Mouse (Mus musculus) forebrain, embryonic 11.5 days (tissue): ENCODE data around the gene Mysm1. TPM values are rescaled to one million over a fixed set of nuclear protein-coding genes. Genes with fewer than 3 reads are reported as not detected.
A peak's percentile ranks its signal among the peaks of the same experiment; 100 is the strongest.

Source experiments
- ATAC-seq: fragments of 200-750 bp; cut with Nextera tagmentation; replicated peaks from 2 replicates; pipeline ENCODE4 v1.8.0; 2017; ENCODE audit warnings: moderate TSS enrichment; ENCODE audit not compliant: low FRiP score
- DNase-seq: peaks from one replicate; pipeline ENCODE4 v3.0.0-alpha.2; 2017; ENCODE audit warnings: low spot score
- H3K27ac ChIP-seq: fragments of 300-500 bp; sonication (generic); 2 replicates; pipeline ENCODE4 v1.5.1; 2014; ENCODE audit warnings: low read depth, low read length
- H3K27me3 ChIP-seq: fragments of 300-500 bp; sonication (generic); 2 replicates; pipeline ENCODE4 v1.6.1; 2014; ENCODE audit warnings: mild to moderate bottlenecking, low read length, mixed read lengths; ENCODE audit not compliant: control insufficient read depth, insufficient read depth
- H3K36me3 ChIP-seq: fragments of 300-500 bp; sonication (generic); 2 replicates; pipeline ENCODE4 v1.6.1; 2014; ENCODE audit warnings: mild to moderate bottlenecking, low read length, moderate library complexity, mixed read lengths; ENCODE audit not compliant: control insufficient read depth, insufficient read depth
- H3K4me1 ChIP-seq: fragments of 300-500 bp; sonication (generic); replicated peaks from 2 replicates; pipeline ENCODE4 v1.6.1; 2014; ENCODE audit warnings: low read length, mixed read lengths; ENCODE audit not compliant: control insufficient read depth, insufficient read depth
- H3K4me2 ChIP-seq: fragments of 300-500 bp; sonication (generic); 2 replicates; pipeline ENCODE4 v1.6.1; 2014; ENCODE audit warnings: low read depth, mild to moderate bottlenecking, low read length, moderate library complexity, mixed read lengths; ENCODE audit not compliant: severe bottlenecking
- H3K4me3 ChIP-seq: fragments of 300-500 bp; sonication (generic); 2 replicates; pipeline ENCODE4 v1.5.1; 2014; ENCODE audit warnings: low read depth, low read length
- H3K9ac ChIP-seq: fragments of 300-500 bp; sonication (generic); 2 replicates; pipeline ENCODE4 v1.6.1; 2014; ENCODE audit warnings: low read length
- H3K9me3 ChIP-seq: fragments of 300-500 bp; sonication (generic); 2 replicates; pipeline ENCODE4 v1.6.1; 2016; ENCODE audit warnings: low read length, mixed read lengths; ENCODE audit not compliant: control insufficient read depth
- WGBS: fragments of 180-500 bp; shearing (Covaris S2); extraction: QIAGEN DNeasy Blood & Tissue Kit; methylation state at CpG from one replicate; pipeline ENCODE4 v1.1.7; 2014; 5-methylcytosine and 5-hydroxymethylcytosine counted together
- polyA plus RNA-seq: library from polyadenylated mRNA; unstranded; fragments of >200 nt; fragmentation: Nextera tagmentation; extraction: Ambion mirVana; gene quantifications from 2 replicates; pipeline ENCODE4 v1.2.1, GENCODE M21; 2014

Gene Mysm1
- polyA plus RNA-seq, 1 experiment from 2014 or later: 30.7 TPM

GRCm38 (mm10) chr4:95012256-95012655 lies 33.4 kb upstream of the Mysm1 start:
- H3K4me1 ChIP-seq: peaks cover 2% of the 10 kb centered on the region; the same call in 1 of the 2 replicates

GRCm38 (mm10) chr4:95008175-95009057 lies 29.5 kb upstream of the Mysm1 start:
- H3K4me3 ChIP-seq: no peak overlapping the region

More at GRCm38 (mm10) chr4:95012256-95012655, 33.4 kb upstream of the Mysm1 start:
- H3K4me3 ChIP-seq: no peak overlapping the region
- no peak overlapping the region for H3K9ac ChIP-seq
- H3K27me3 ChIP-seq: no peaks in the 10 kb centered on the region
- no peaks in the 10 kb centered on the region for H3K9me3 ChIP-seq
- no peak for ATAC-seq
- no peak overlapping the region for H3K27ac ChIP-seq
- H3K4me2 ChIP-seq: no peak overlapping the region
- DNase-seq: no peak
- no peaks in the 10 kb centered on the region for H3K36me3 ChIP-seq

DNA sequence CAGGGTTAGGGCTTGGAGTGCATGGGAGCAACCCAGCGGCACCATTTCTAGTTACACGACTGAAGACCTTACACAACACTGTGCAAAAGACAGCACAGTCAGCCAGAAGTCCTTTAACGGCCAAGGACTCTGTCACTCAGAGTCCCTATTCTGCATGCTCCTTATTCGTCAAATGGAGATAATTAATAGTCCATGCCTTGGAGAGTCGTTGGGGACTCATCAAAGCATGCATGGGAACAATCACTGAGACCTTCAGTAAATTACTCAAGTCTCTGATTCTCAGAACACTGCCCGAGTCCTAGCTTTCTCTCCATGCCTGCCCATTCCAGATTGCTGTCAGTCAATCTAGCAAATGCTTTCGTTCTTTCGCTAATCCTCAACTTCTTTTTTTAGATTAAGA lies 28.9 kb upstream of the Mysm1 start:
- DNase-seq (no peak), ATAC-seq (no peak)
- peaks cover 2% of the 10 kb centered on the region; the same call in 1 of the 2 replicates for H3K4me1 ChIP-seq
- no peaks in the 10 kb centered on the region for H3K9me3 ChIP-seq
- no peak overlapping the region for H3K27ac ChIP-seq
- no peak overlapping the region for H3K4me3 ChIP-seq
- no peaks in the 10 kb centered on the region for H3K27me3 ChIP-seq
- H3K4me2 ChIP-seq: no peak overlapping the region
- H3K36me3 ChIP-seq: no peaks in the 10 kb centered on the region
- 57% methylated on average over 8 of the region's 8 CpGs for WGBS
- no peak overlapping the region for H3K9ac ChIP-seq

More at GRCm38 (mm10) chr4:95008175-95009057, 29.5 kb upstream of the Mysm1 start:
- no peaks in the 10 kb centered on the region for H3K36me3 ChIP-seq
- H3K9ac ChIP-seq: no peak overlapping the region
- DNase-seq (peak; percentile 76), ATAC-seq (peak; percentile 77)
- peaks cover 2% of the 10 kb centered on the region; the same call in 1 of the 2 replicates for H3K4me1 ChIP-seq
- H3K27ac ChIP-seq: no peak overlapping the region
- H3K27me3 ChIP-seq: no peaks in the 10 kb centered on the region
- WGBS: 46% methylated on average over 13 of the region's 13 CpGs
- H3K9me3 ChIP-seq: no peaks in the 10 kb centered on the region
- H3K4me2 ChIP-seq: no peak overlapping the region

DNA sequence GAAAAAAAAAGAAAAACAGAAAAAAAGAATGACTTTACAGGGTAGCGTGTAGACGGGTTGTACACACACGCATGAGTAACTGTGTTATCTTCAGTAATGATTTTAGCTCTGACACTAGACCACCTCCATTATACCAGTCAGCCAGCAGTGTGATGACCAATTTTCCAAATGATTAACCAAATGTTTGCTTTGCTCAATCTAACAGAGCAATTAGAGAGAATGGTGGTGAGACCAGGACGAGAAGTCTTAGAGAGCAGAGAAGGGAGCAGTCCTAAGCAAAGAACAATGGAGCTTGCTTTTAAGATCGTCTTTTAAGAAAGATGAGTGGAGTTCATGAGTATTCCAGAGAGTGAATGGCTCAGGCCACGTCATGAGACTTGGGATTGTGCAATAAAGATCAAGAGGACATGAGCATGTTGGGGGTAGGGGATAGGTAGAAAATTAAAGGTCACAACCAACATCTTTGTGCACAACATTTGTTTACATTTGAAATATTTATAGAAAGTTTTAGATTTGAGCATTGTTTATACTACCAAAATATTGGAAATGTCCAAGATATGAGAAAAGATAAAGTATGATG lies 26.4 kb upstream of the Mysm1 start:
- Histone ChIP-seq H3K27ac (no peak overlapping the region), H3K4me3 (no peak overlapping the region), H3K36me3 (no peaks in the 10 kb centered on the region), H3K4me1 (peaks cover 2% of the 10 kb centered on the region; the same call in 1 of the 2 replicates), H3K9ac (no peak overlapping the region), H3K27me3 (no peaks in the 10 kb centered on the region), H3K4me2 (no peak overlapping the region), H3K9me3 (no peaks in the 10 kb centered on the region)
- 70% methylated on average over 6 of the region's 6 CpGs for WGBS
- DNase-seq (no peak), ATAC-seq (no peak)

DNA sequence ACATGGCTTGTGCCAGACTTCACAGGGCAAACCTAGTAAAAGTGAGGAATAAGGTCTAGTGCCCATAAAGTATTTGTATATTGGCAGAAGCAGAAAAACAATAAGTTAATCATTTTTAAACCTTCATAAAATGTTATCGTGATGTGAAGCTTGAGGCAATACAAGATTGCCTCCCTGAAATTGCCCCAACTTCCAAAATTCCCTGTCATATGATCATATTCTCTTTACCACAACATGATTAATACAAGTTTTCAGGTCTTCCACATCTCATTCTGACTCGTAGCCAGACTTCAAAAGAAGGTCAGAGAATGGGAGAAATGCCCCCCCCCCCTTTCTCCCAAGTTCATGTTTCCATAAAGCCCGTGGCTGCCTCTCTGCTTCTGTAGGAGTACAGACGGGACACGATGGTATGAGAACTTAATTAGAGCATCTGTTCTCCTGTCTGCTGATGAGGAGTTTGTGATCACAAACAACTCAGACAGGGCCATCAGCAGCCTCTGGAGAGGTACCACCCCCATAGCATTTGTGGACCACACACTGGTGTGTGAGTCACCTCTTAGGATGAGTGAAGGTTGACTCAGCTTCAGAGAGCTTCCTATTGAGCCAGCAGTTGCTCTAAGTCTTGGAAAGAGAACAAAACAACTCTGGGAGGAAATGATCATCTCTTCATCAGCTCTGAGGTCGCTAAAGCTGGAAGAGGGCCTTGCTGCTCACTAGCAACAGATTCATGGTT lies 22.3 kb upstream of the Mysm1 start:
- 68% methylated on average over 6 of the region's 6 CpGs for WGBS

GRCm38 (mm10) chr4:95000147-95000546 lies 21.2 kb upstream of the Mysm1 start:
- no peak overlapping the region for H3K4me3 ChIP-seq
- H3K36me3 ChIP-seq: no peaks in the 10 kb centered on the region
- no peaks in the 10 kb centered on the region for H3K27me3 ChIP-seq
- no peaks in the 10 kb centered on the region for H3K9me3 ChIP-seq
- no peak overlapping the region for H3K27ac ChIP-seq
- no peak overlapping the region for H3K9ac ChIP-seq
- no peaks in the 10 kb centered on the region for H3K4me1 ChIP-seq
- WGBS: 73% methylated on average over 1 of the region's 1 CpGs
- H3K4me2 ChIP-seq: no peak overlapping the region
- ATAC-seq (no peak; the same call in 1 of the 2 replicates), DNase-seq (no peak)

More for the DNA sequence above, 22.3 kb upstream of the Mysm1 start:
- Histone ChIP-seq H3K9me3 (no peaks in the 10 kb centered on the region), H3K4me3 (no peak overlapping the region), H3K27ac (no peak overlapping the region), H3K9ac (no peak overlapping the region), H3K4me1 (no peaks in the 10 kb centered on the region), H3K4me2 (no peak overlapping the region), H3K27me3 (no peaks in the 10 kb centered on the region), H3K36me3 (no peaks in the 10 kb centered on the region)
- DNase-seq: no peak
- ATAC-seq: no peak

DNA sequence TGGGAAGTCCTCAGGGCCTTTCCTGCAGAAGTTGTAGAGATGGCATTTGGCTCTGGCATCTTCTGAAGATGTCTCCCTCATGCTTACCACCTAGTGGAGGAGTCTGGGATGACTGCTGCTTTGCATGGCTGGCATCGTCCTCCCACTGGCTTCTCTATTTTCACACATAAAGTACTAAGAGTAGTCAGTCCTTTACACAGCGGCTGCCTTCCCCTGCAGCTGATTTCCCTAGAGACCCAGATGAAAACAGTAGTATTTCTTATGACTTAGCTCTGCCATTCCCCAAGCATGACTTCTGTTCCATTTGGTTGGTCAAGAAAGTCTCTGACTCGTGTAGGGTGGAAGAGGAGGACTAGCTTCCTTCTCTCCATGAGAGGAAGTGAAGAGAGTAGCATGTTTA lies 20.3 kb upstream of the Mysm1 start:
- DNase-seq: no peak
- no peaks in the 10 kb centered on the region for H3K27me3 ChIP-seq

GRCm38 (mm10) chr4:94995862-94996261 lies 17.0 kb upstream of the Mysm1 start:
- H3K4me2 ChIP-seq: no peak overlapping the region
- H3K36me3 ChIP-seq: no peaks in the 10 kb centered on the region
- H3K9ac ChIP-seq: no peak overlapping the region
- no peak overlapping the region for H3K4me3 ChIP-seq
- H3K27ac ChIP-seq: no peak overlapping the region
- 87% methylated on average over 4 of the region's 4 CpGs for WGBS
- no peaks in the 10 kb centered on the region for H3K9me3 ChIP-seq
- no peak for ATAC-seq
- no peaks in the 10 kb centered on the region for H3K27me3 ChIP-seq
- no peaks in the 10 kb centered on the region for H3K4me1 ChIP-seq
- DNase-seq: no peak

More for the DNA sequence above, 20.3 kb upstream of the Mysm1 start:
- Histone ChIP-seq H3K36me3 (no peaks in the 10 kb centered on the region), H3K4me2 (no peak overlapping the region), H3K27ac (no peak overlapping the region), H3K4me3 (no peak overlapping the region), H3K4me1 (no peaks in the 10 kb centered on the region), H3K9me3 (no peaks in the 10 kb centered on the region), H3K9ac (no peak overlapping the region)
- 68% methylated on average over 3 of the region's 3 CpGs for WGBS
- no peak for ATAC-seq
